12 mouse cellular contexts compared by ENCODE assay signal in genomic region chr16:26527931-26528666, GRCm38 (mm10). TPM values are rescaled to one million over a fixed set of nuclear protein-coding genes. Genes with fewer than 3 reads are reported as not detected.
A peak's percentile ranks its signal among the peaks of the same experiment; 100 is the strongest.
DNase-seq lines count a peak whose midpoint lies in the region; ATAC-seq and TF ChIP-seq lines count a peak whose summit lies in the region.
"Had no signal": no experiment of that assay in that cellular context is flagged by ENCODE, and none has a peak within 500 bp of the region (broad histone marks: within the 10 kb centered on the region; RNA-seq: fewer than 3 reads in every experiment).

No protein-coding gene starts in this region.

- peak overlapping the region; percentile 16; the same call in 1 of the 2 replicates for H3K4me2 ChIP-seq in lung, embryonic 16.5 days (ENCODE audit: low read depth, low read length)
- H3K4me2 ChIP-seq in hindbrain, embryonic 15.5 days: 0 out of 2 replicates have a peak overlapping the region, but pooled peaks have one; percentile 1

- no peaks in the 10 kb centered on the region for H3K36me3 ChIP-seq in lung, embryonic 16.5 days (ENCODE audit: control insufficient read depth, insufficient read depth, low read length)
- no peaks in the 10 kb centered on the region for H3K36me3 ChIP-seq in hindbrain, embryonic 15.5 days

- TF ChIP-seq CTCF in lung, adult 2 months (IDR thresholded peaks at IDR 0.05; ENCODE audit: insufficient read depth, low read length): no peak

- no peak for DNase-seq in lung, adult 2 months
- DNase-seq in kidney, postnatal 36 days: peak; percentile 19 to 21
- peak; percentile 11 for DNase-seq in right cerebral cortex, postnatal 14 days
- DNase-seq in c-Kit-positive CD71-positive TER-119-positive erythroid progenitor cells, embryonic 14.5 days (ENCODE audit: low spot score): no peak
- DNase-seq: heart, adult 18-20 months had no signal

- no peak overlapping the region for H3K9ac ChIP-seq in lung, embryonic 16.5 days (ENCODE audit: low read length)
- H3K9ac ChIP-seq in hindbrain, embryonic 15.5 days: no peak overlapping the region

- H3K4me3 ChIP-seq in lung, embryonic 16.5 days (ENCODE audit: low read length): no peak overlapping the region
- no peak overlapping the region for H3K4me3 ChIP-seq in lung, adult 2 months (replicated peaks; ENCODE audit: extremely low read depth, low read depth, low read length)
- H3K4me3 ChIP-seq in hindbrain, embryonic 15.5 days: no peak overlapping the region

- WGBS in lung, embryonic 16.5 days: 52% methylated on average over 10 of the region's 10 CpGs
- 71% methylated on average over 10 of the region's 10 CpGs for WGBS in lung, adult 2 months
- WGBS in hindbrain, embryonic 15.5 days: 48% methylated on average over 10 of the region's 10 CpGs

- no peak for TF ChIP-seq POLR2A in lung, adult 2 months (IDR thresholded peaks at IDR 0.05; ENCODE audit: borderline replicate concordance, extremely low read depth, low read depth, low read length)

- no peaks in the 10 kb centered on the region for H3K4me1 ChIP-seq in lung, embryonic 16.5 days (replicated peaks; ENCODE audit: control insufficient read depth, insufficient read depth, low read length)
- no peaks in the 10 kb centered on the region for H3K4me1 ChIP-seq in lung, adult 2 months (ENCODE audit: control insufficient read depth, insufficient read depth, low read length)
- peaks cover 5% of the 10 kb centered on the region; the same call in 1 of the 2 replicates for H3K4me1 ChIP-seq in hindbrain, embryonic 15.5 days (replicated peaks)

- ATAC-seq in lung, embryonic 16.5 days (ENCODE audit: low read depth): peak; percentile 87
- ATAC-seq in hindbrain, embryonic 15.5 days (ENCODE audit: low FRiP score, low read depth): peak; percentile 95
- ATAC-seq in erythroid progenitor cell, adult 5-6 weeks (replicated peaks; ENCODE audit: low FRiP score, poor library complexity, severe bottlenecking): no peak

- H3K9me3 ChIP-seq in lung, embryonic 16.5 days (ENCODE audit: control insufficient read depth, low read length): no peaks in the 10 kb centered on the region
- no peaks in the 10 kb centered on the region for H3K9me3 ChIP-seq in hindbrain, embryonic 15.5 days

- H3K27ac ChIP-seq in lung, embryonic 16.5 days (ENCODE audit: low read length): 0 out of 2 replicates have a peak overlapping the region, but pooled peaks have one; percentile 5
- peak overlapping the region; percentile 7; the same call in 1 of the 2 replicates for H3K27ac ChIP-seq in hindbrain, embryonic 15.5 days (replicated peaks)
- H3K27ac ChIP-seq: macrophage had no signal

- H3K27me3 ChIP-seq in lung, embryonic 16.5 days (ENCODE audit: control insufficient read depth, insufficient read depth, low read depth, low read length): no peaks in the 10 kb centered on the region
- no peaks in the 10 kb centered on the region for H3K27me3 ChIP-seq in hindbrain, embryonic 15.5 days

RNA-seq across cellular contexts. Expression of gene Tmem207, which starts 1.5 kb away (rescaled TPM):
- polyA plus RNA-seq in lung, embryonic 16.5 days (2015; fragmentation: Nextera tagmentation; extraction: Ambion mirVana): not detected in 2 replicates
- not detected in 2 replicates for polyA plus RNA-seq in lung, adult 2 months (2012; rRNA removed)
- 0.09 and 0.29 TPM in 2 replicates for polyA plus RNA-seq in hindbrain, embryonic 15.5 days (2015; fragmentation: Nextera tagmentation; extraction: Ambion mirVana)
- not detected in 2 replicates for total RNA-seq in erythroid progenitor cell, adult 5-6 weeks (2015; ENCODE audit: low replicate concordance)
- not detected in 2 replicates for total RNA-seq in erythroid progenitor cell, adult 5-6 weeks (2017; ENCODE audit: low replicate concordance)
- total RNA-seq: heart, adult 18-20 months; layer of hippocampus, postnatal 14 days; MEL had no signal
- polyA plus RNA-seq: embryonic facial prominence, embryonic 11.5 days; macrophage had no signal

RNA-seq across cellular contexts. Expression of gene Il1rap, which starts 53.4 kb away (rescaled TPM):
- polyA plus RNA-seq in lung, embryonic 16.5 days (2015; fragmentation: Nextera tagmentation; extraction: Ambion mirVana): 14.5 and 16.1 TPM in 2 replicates
- polyA plus RNA-seq in lung, adult 2 months (2012; rRNA removed): 4.6 and 7.1 TPM in 2 replicates
- polyA plus RNA-seq in hindbrain, embryonic 15.5 days (2015; fragmentation: Nextera tagmentation; extraction: Ambion mirVana): 11.2 and 11.7 TPM in 2 replicates
- 2.5 and 4.3 TPM in 2 replicates for total RNA-seq in erythroid progenitor cell, adult 5-6 weeks (2015; ENCODE audit: low replicate concordance)
- 0.98 and 1.3 TPM in 2 replicates for total RNA-seq in erythroid progenitor cell, adult 5-6 weeks (2017; ENCODE audit: low replicate concordance)

Comparison
In these comparisons a context has a peak if more than half of its experiments do, and no peak if none do; other contexts are left out.
1. DNase-seq: peak in kidney, postnatal 36 days (2 of 2) and right cerebral cortex, postnatal 14 days (single experiment); none in lung, adult 2 months (single experiment) and c-Kit-positive CD71-positive TER-119-positive erythroid progenitor cells, embryonic 14.5 days (single experiment).